Mouse (Mus musculus) limb, embryonic 12.5 days (tissue): ENCODE measurements at regions not wholly inside any gene's neighbourhood (a gene's known extent, or its start where the extent isn't known, plus 50 kb on each side); places are given as distances from the start of the nearest gene placed in this dataset.

Experiments
- ATAC-seq: fragments of 200-750 bp; cut with Nextera tagmentation; 2 replicates; pipeline ENCODE4 v1.8.0; 2017; ENCODE audit warnings: low read depth, moderate TSS enrichment; ENCODE audit not compliant: insufficient number of reproducible peaks, insufficient read depth, low FRiP score, low TSS enrichment
- H3K27ac ChIP-seq: fragments of 300-500 bp; sonication (generic); 2 replicates; pipeline ENCODE4 v1.5.1; 2016; ENCODE audit warnings: mild to moderate bottlenecking, moderate library complexity
- H3K27me3 ChIP-seq: fragments of 300-500 bp; sonication (generic); 2 replicates; pipeline ENCODE4 v1.6.1; 2016; ENCODE audit warnings: mild to moderate bottlenecking, moderate library complexity
- H3K36me3 ChIP-seq: fragments of 300-500 bp; sonication (generic); 2 replicates; pipeline ENCODE4 v1.6.1; 2016; ENCODE audit warnings: mild to moderate bottlenecking, moderate library complexity
- H3K4me1 ChIP-seq: fragments of 300-500 bp; sonication (generic); replicated peaks from 2 replicates; pipeline ENCODE4 v1.6.1; 2016
- H3K4me2 ChIP-seq: fragments of 300-500 bp; sonication (generic); 2 replicates; pipeline ENCODE4 v1.6.1; 2016; ENCODE audit warnings: mild to moderate bottlenecking, moderate library complexity
- H3K4me3 ChIP-seq: fragments of 300-500 bp; sonication (generic); replicated peaks from 2 replicates; pipeline ENCODE4 v1.5.1; 2016; ENCODE audit warnings: mild to moderate bottlenecking
- H3K9ac ChIP-seq: fragments of 300-500 bp; sonication (generic); replicated peaks from 2 replicates; pipeline ENCODE4 v1.6.1; 2016; ENCODE audit warnings: mild to moderate bottlenecking, moderate library complexity
- H3K9me3 ChIP-seq: fragments of 300-500 bp; sonication (generic); 2 replicates; pipeline ENCODE4 v1.6.1; 2016; ENCODE audit warnings: mild to moderate bottlenecking, moderate library complexity
- WGBS: fragments of 180-500 bp; shearing (Covaris S2); methylation state at CpG from one replicate; pipeline ENCODE4 v1.1.7; 2016; 5-methylcytosine and 5-hydroxymethylcytosine counted together

DNA sequence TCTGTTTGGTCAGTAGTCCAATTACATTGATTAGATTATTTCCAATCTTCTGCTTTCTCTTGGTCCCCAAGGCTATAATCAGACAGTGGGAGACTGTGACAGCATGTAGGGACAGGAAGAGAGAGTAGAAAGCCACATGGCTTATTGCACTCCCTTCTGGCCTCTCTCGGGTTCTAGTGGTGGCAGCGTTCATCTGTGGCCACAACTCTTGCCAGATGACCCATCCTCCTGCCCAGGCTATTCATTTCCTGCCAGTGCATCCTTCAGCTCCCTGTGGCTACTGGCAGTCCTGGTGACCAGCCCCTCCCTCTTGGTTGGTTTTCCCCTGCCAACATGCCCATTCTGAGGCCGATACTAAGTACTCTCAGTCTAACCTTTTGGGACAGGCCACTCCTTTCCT is 70.2 kb upstream of the Bmp2 start:
- WGBS = 89% methylated on average over 3 of the region's 3 CpGs

DNA sequence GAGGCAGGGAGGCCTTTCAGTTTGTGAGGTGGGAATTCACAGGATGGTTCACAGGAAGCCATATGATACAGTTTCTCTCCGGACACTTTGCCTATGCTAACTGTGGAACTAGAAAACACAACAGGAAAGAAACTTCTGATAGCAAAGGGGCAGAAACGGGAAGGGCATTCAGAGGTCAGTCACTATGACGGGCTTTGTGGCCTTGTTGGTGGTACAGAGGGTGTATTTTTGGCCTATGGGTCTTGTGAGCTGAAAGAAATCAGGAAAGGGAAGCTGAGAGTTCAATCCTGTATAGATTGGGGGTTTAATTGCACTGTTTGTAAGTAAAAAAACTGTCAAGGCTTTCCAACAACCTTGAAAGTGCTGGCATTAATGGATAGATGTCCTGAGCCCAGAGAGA is 56.5 kb upstream of the Bmp2 start:
- ATAC-seq = no peak
- Histone ChIP-seq H3K4me2 (no peak overlapping the region), H3K27ac (no peak overlapping the region), H3K4me3 (no peak overlapping the region), H3K27me3 (no peaks in the 10 kb centered on the region), H3K4me1 (no peaks in the 10 kb centered on the region), H3K9ac (no peak overlapping the region), H3K36me3 (no peaks in the 10 kb centered on the region), H3K9me3 (no peaks in the 10 kb centered on the region)
- WGBS = 82% methylated on average over 3 of the region's 3 CpGs

More for the DNA sequence above, 70.2 kb upstream of the Bmp2 start:
- H3K9ac ChIP-seq = no peak overlapping the region
- no peaks in the 10 kb centered on the region for H3K36me3 ChIP-seq
- no peaks in the 10 kb centered on the region for H3K4me1 ChIP-seq
- H3K4me3 ChIP-seq = no peak overlapping the region
- no peak for ATAC-seq
- no peak overlapping the region for H3K27ac ChIP-seq
- no peaks in the 10 kb centered on the region for H3K27me3 ChIP-seq
- no peaks in the 10 kb centered on the region for H3K9me3 ChIP-seq
- no peak overlapping the region for H3K4me2 ChIP-seq

DNA sequence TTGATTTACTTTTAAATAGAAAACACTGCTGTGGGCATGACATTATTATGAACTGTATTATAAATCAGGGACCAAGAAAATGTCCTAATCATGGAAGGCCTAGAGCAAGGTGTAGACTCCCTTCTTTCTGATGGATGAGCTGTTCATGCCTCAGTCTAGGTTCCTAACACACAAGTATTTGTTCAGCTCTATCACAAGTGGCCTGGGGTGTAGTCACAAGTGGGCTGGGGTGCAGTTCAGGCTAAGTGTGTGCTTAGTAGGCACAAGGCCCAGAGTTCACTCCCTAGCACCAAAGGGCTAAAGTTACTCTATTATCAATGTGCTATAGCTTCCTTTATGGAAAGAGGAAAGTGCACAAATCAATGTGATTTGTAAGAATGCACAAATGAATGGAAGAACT is 55.6 kb upstream of the Bmp2 start:
- no peak overlapping the region for H3K4me3 ChIP-seq
- ATAC-seq = no peak

DNA sequence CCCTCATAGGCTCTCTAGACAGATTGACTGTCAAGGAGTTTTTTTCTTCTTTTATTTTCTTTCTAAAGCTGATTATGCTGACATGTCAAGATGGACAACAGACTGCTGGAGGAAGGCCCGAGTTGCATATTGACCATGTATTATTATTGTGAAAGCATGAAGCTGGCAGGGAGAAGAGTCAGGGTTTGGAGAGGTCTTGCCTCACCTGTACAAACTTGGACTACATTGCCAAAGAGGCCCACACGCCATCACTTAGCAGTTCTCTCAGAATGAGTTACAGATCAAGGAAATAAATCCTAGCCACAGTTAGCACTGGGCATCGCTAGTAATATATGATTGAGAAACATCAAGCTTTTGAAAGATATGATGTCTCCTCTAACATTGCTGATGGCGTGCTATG is 54.9 kb upstream of the Bmp2 start:
- Histone ChIP-seq H3K4me3 (no peak overlapping the region), H3K9me3 (no peaks in the 10 kb centered on the region), H3K4me1 (no peaks in the 10 kb centered on the region), H3K27me3 (no peaks in the 10 kb centered on the region), H3K4me2 (no peak overlapping the region), H3K27ac (no peak overlapping the region), H3K9ac (no peak overlapping the region), H3K36me3 (no peaks in the 10 kb centered on the region)
- WGBS = 88% methylated on average over 4 of the region's 4 CpGs
- ATAC-seq = no peak

More for the DNA sequence above, 55.6 kb upstream of the Bmp2 start:
- Histone ChIP-seq H3K36me3 (no peaks in the 10 kb centered on the region), H3K27me3 (no peaks in the 10 kb centered on the region), H3K9ac (no peak overlapping the region), H3K9me3 (no peaks in the 10 kb centered on the region), H3K4me1 (no peaks in the 10 kb centered on the region), H3K4me2 (no peak overlapping the region), H3K27ac (no peak overlapping the region)

DNA sequence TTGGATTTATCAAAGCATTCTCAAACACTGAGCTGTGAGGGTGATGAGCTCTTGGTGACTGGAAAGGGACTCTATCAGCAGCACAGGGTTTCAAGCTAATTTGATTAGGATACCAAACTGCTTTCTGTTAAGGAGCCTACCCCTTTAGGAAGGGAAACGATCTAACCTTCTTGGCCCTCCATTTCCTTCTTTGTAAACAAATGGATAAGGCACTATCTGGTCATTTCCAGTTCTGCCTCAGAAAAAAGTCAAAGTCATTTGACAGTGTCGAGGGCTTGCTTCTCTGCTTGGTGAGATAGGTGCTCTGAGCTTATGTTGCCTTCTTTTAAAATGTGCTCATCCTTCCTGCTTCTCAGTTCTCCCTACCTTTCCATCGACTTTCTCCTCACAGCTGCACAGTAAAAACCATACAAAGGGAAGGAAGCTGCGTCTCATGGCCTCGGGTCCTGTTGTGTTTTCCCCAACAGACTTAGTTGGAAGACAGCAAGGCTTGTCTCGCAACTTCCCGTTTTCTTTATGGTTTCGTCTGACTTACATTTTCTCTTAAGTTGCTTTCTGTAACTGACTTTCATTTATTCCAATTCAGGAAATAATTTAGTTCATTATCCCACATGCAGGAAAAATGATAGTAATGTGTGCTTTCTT is 54.3 kb upstream of the Bmp2 start:
- no peak for ATAC-seq
- Histone ChIP-seq H3K4me1 (no peaks in the 10 kb centered on the region), H3K27ac (no peak overlapping the region), H3K36me3 (no peaks in the 10 kb centered on the region), H3K4me2 (no peak overlapping the region), H3K27me3 (no peaks in the 10 kb centered on the region), H3K9ac (no peak overlapping the region), H3K4me3 (no peak overlapping the region), H3K9me3 (no peaks in the 10 kb centered on the region)
- WGBS = 82% methylated on average over 8 of the region's 8 CpGs

DNA sequence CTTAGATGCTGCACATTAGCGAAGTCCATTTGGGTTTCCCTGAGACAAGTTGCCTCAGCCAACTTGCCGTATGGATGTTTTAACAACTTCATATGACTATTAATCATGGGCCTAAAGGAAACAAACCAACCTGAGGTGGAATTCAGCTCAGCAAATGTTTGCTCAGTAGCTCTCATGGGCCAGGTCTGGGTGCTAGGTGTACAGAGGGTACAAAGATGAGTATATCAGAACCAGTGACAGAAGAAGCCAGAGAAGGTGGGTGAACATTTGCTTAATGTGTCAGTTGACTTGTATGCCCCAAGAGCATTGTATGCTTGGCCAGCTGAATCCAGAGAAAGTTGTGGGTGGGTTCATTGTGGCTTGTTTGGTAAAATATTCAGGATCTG is 53.8 kb upstream of the Bmp2 start:
- H3K36me3 ChIP-seq = no peaks in the 10 kb centered on the region
- H3K9me3 ChIP-seq = no peaks in the 10 kb centered on the region
- no peak overlapping the region for H3K4me2 ChIP-seq
- no peaks in the 10 kb centered on the region for H3K27me3 ChIP-seq
- no peak overlapping the region for H3K27ac ChIP-seq
- H3K9ac ChIP-seq = no peak overlapping the region
- WGBS = 80% methylated on average over 2 of the region's 2 CpGs
- H3K4me1 ChIP-seq = no peaks in the 10 kb centered on the region
- H3K4me3 ChIP-seq = no peak overlapping the region
- ATAC-seq = no peak

DNA sequence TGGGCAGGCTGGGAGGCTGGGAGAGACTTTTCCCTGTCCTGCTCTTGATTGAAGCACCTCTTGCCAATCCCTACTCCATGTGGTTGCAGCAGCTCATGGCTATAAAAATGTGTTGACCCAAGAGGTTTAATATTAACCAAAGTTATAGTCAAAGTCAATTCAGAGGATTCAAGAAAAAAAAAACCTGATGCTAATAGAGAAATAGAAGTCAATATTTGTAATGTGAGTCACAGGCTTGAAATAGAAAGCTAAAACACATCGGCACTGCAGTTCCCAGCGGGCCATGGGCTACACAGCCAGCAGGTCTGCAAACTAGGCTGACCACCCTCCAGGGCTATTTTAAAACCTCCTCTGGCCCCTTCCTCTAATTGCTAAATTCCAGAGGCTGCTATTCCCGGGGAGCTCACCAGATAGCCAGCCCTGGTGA is 53.2 kb upstream of the Bmp2 start:
- H3K27ac ChIP-seq = no peak overlapping the region
- no peaks in the 10 kb centered on the region for H3K9me3 ChIP-seq
- no peaks in the 10 kb centered on the region for H3K27me3 ChIP-seq
- 63% methylated on average over 3 of the region's 3 CpGs for WGBS
- H3K9ac ChIP-seq = no peak overlapping the region
- H3K36me3 ChIP-seq = no peaks in the 10 kb centered on the region
- no peak overlapping the region for H3K4me3 ChIP-seq
- no peaks in the 10 kb centered on the region for H3K4me1 ChIP-seq
- ATAC-seq = no peak
- no peak overlapping the region for H3K4me2 ChIP-seq

DNA sequence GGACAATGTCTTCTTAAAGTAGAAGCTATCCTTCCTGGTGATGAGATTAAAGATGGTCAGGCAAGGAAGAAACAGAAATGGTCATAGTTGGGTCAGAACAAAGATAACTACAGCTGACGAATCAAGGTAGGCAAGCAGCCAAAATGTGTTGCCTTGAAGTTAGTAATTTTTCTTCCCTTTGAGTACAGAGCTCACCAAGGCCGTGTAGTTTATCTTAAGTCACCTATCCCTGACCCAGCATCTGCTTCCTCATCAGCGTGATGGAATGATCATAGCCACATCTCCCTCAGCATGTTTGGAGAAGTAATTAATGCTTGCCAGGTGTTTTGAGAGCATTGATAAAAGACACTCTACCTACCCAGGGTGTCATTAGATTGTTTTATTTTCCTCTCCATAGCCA is 52.1 kb upstream of the Bmp2 start:
- 60% methylated on average over 3 of the region's 3 CpGs for WGBS
- H3K4me2 ChIP-seq = no peak overlapping the region
- H3K4me3 ChIP-seq = no peak overlapping the region
- no peak for ATAC-seq
- H3K36me3 ChIP-seq = no peaks in the 10 kb centered on the region
- no peak overlapping the region for H3K9ac ChIP-seq
- H3K4me1 ChIP-seq = no peaks in the 10 kb centered on the region
- no peaks in the 10 kb centered on the region for H3K27me3 ChIP-seq
- no peak overlapping the region for H3K27ac ChIP-seq
- no peaks in the 10 kb centered on the region for H3K9me3 ChIP-seq
